Mouse (Mus musculus) layer of hippocampus, adult 8-10 months (tissue): Measurements from ENCODE around the gene Pisd. TPM values are rescaled to one million over a fixed set of nuclear protein-coding genes. Genes with fewer than 3 reads are reported as not detected.
"Not testable (repeated sequence)": the region's sequence is repeated elsewhere in the genome, so short reads cannot be mapped to it uniquely, and the experiment has no call there.

ENCODE experiments used
- DNase-seq, 2 experiments: peaks; one replicate each; pipeline ENCODE4 v3.0.0; 2022; ENCODE audit warnings: low spot score in 2 of 2
- total RNA-seq, 4 experiments: library from RNA; stranded (reverse); gene quantifications; 2 replicates each; pipeline ENCODE4 v1.2.4; 2022

Gene Pisd
- 10 to 100 TPM; 60.9 to 65.6 (median 65.0) TPM for total RNA-seq

- DNase-seq, result peak; percentile 93 to 95
Observed at GRCm38 (mm10) chr5:32785313-32785915, at the start of gene Pisd. Gene Pisd (minus strand): TSS chr5:32785646.

- no peak for DNase-seq
Observed at GRCm38 (mm10) chr5:32834497-32834896, 49.1 kb upstream of the Pisd start.

- no peak for DNase-seq
Observed at GRCm38 (mm10) chr5:32830054-32830453, 44.6 kb upstream of the Pisd start.

- DNase-seq, result not testable (repeated sequence)
Observed at GRCm38 (mm10) chr5:32828766-32829165, 43.3 kb upstream of the Pisd start.

GRCm38 (mm10) chr5:32827009-32827408, 41.6 kb upstream of the Pisd start, which contains the start of gene Gm20671:
Gene Gm20671 (minus strand): TSS chr5:32827109.
- no peak for DNase-seq

- DNase-seq, result peak; percentile 33 to 39
Observed at GRCm38 (mm10) chr5:32820471-32820870, 35.0 kb upstream of the Pisd start.

- no peak for DNase-seq
Observed at GRCm38 (mm10) chr5:32815396-32815795, 29.9 kb upstream of the Pisd start.

GRCm38 (mm10) chr5:32786454-32786853, 1.0 kb upstream of the Pisd start:
- not testable (repeated sequence) for DNase-seq

- DNase-seq, result no peak
Observed at GRCm38 (mm10) chr5:32784726-32785125, 720 bp downstream of the Pisd start.

- no peak for DNase-seq
Observed at GRCm38 (mm10) chr5:32781596-32781995, 3.9 kb downstream of the Pisd start.

GRCm38 (mm10) chr5:32778168-32778567, 7.3 kb downstream of the Pisd start:
- no peak for DNase-seq

- no peak for DNase-seq
Observed at GRCm38 (mm10) chr5:32772361-32772760, 13.1 kb downstream of the Pisd start.

GRCm38 (mm10) chr5:32767636-32768373, 17.6 kb downstream of the Pisd start:
- DNase-seq, result no peak

- DNase-seq, result no peak
Observed at GRCm38 (mm10) chr5:32767004-32767403, 18.4 kb downstream of the Pisd start.

- no peak for DNase-seq
Observed at GRCm38 (mm10) chr5:32761566-32762140, 23.8 kb downstream of the Pisd start.

- DNase-seq, result no peak
Observed at GRCm38 (mm10) chr5:32760787-32761186, 24.7 kb downstream of the Pisd start.

GRCm38 (mm10) chr5:32760352-32760751, 25.1 kb downstream of the Pisd start:
- not testable (repeated sequence) for DNase-seq

- DNase-seq, result no peak
Observed at GRCm38 (mm10) chr5:32759662-32760061, 25.8 kb downstream of the Pisd start.

- no peak for DNase-seq
Observed at GRCm38 (mm10) chr5:32756141-32756540, 29.3 kb downstream of the Pisd start.

- DNase-seq, result no peak
Observed at GRCm38 (mm10) chr5:32751736-32752135, 33.7 kb downstream of the Pisd start.

- DNase-seq, result no peak
Observed at GRCm38 (mm10) chr5:32748936-32749335, 36.5 kb downstream of the Pisd start.

- peak; percentile 48 to 60 for DNase-seq
Observed at GRCm38 (mm10) chr5:32747650-32748375, 37.6 kb downstream of the Pisd start.
